Mouse (Mus musculus): Measurements from ENCODE around the gene Pik3ca. TPM values are rescaled to one million over a fixed set of nuclear protein-coding genes. Genes with fewer than 3 reads are reported as not detected.

Gene Pik3ca
- polyA plus RNA-seq, 2 experiments from 2014 or later = 16.0 to 19.0 TPM

DNA sequence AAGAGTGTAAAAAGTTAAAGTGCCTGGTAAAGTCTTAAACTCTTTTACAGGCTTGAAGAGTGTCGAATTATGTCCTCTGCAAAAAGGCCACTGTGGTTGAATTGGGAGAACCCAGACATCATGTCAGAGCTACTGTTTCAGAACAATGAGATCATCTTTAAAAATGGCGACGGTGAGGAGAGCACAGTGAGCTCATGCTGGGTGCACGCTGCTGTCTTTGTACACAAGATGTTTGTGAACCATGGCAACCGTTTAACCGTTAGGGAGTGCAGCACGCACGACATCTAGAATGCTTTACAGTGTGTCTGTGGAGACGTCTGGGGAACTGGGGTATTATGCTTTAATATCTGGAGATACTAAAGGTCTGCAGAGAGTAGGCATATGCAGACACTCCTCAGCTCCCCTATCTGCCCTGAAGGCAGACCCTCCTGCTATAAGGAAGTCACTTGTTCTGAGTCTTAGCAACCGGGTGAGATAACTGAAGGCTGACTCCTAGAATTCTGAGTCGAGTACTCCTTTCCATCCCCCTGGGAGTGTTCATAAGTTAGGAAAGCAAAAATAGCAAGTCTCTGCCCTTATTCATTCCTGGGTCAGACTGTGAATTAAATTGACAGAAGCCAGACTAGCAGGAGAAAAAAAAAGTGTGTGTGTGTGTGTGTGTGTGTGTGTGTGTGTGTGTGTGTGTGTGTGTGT, 57.0 kb downstream of the Pik3ca start:
- ATAC-seq = no peak

DNA sequence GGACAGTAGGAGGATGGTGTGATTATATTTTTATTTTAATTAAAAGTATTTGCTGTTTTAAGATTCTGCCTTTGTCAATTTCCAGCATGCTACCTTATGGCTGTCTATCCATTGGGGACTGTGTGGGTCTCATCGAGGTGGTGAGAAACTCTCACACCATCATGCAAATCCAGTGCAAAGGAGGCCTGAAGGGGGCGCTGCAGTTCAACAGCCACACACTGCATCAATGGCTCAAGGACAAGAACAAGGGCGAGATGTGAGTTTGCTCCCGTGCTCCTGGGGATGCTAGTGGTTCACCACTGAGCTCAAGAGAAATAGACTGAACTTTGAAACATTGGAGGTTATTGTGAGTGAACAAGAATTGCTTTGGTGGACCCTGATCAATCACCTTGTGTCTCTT, 62.3 kb downstream of the Pik3ca start:
- no peak for ATAC-seq

DNA sequence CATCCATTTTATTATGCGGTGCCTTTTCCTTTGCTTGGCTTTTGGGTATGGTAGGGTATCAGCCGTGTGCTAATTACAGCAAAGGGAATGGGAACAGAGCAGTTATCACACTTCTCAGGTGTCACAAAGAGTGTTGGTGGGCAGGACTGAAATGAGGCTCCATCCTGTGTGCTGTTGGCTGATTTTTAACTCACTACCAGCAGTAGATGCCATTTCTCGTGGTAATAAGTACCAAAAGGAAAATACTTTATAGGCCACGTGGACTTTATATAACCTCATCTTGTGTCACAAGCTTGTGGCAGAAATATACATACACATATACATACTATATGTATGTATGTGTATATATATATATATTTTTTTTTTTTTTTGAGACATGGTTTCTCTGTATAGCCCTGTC, 69.8 kb downstream of the Pik3ca start:
- no peak for ATAC-seq

DNA sequence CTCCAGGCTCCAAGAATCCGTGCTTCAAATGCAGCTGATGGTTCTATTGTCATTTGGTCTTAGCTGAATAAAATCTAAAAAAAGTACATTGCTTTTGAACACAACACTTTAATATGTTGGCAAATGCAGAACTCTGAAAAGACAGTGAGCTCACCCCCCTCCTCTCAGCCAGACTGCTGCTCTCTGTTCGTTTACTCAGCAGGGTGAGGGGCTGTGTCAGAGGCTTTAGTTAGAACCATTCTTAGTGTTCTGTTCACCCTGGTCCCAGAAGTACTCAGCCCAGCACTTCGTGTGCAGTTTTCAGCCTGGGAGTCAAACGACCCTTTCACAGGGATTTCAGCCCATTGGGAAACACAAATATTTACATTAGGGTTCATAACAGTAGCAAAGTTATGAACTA, 70.9 kb downstream of the Pik3ca start:
- ATAC-seq = no peak

DNA sequence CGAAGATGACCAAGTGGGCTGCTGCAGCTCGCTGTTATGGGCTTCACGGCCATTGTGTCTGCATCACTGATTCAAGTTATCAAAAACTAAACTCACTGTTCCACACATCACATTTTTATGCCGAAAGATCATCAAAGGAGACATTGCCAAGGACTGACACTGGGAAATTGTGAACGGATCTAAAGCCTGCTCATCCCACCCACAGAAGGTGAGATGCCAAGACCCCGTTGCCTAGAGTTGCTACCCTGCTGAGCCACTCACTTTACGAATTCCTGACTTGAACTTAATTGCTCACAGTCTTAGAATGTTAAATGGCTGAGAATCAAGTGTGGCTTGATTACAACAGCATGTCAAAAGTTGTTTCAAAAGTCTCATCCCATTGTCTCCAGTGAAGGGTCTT, 73.0 kb downstream of the Pik3ca start:
- ATAC-seq = no peak

DNA sequence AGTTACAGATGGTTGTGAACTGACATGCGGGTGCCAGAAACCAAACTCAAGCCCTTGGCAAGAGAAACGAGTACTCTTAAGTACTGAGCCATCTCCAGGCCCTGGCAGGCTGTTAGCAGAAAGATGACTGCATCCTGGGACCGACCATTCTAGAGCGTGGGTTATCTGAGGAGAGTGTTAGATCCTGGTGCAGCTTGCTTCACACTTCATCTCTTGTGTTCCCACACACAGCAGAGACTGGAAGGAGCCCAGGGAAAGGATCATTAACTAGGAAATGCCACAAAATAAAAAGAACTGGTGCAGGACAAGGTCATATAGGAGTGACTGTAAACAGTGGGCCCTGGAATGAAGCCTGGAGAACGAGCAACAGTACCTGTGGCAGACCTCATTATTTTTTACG, 73.6 kb downstream of the Pik3ca start:
- ATAC-seq = no peak

DNA sequence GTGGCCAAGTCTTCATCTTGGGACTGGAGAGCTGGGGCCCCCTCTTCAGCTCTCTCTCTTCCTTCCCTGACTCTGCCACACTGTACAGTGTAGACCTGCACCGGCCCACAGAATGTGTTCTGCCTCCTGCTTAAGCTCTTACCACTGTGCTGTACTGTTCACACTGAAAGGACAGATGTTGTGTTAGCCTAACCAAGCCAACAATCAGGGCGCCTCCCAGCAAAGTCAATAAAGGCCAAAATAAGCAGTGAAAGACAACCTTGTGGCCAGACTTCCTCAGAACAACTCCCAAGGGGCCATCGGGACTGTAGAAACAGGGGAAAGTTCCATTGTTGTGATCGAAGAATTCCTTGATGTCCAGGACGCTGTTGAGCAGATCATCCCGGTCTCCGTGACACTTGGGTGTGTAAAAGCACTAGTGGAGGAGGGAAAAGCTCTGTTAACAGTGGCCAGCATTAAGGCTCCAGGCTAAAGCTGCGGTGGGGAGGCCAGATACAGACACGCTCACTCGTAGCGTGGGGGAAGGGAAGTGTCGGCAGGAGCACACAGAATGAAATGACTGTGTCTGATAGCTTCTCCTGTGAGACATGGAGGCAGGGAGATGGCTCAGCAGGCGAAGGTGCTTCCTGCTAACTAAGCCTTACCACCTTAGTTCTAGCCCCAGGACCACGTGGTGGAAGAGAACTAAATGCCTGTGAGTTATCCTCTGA, 74.9 kb downstream of the Pik3ca start:
- ATAC-seq = no peak

DNA sequence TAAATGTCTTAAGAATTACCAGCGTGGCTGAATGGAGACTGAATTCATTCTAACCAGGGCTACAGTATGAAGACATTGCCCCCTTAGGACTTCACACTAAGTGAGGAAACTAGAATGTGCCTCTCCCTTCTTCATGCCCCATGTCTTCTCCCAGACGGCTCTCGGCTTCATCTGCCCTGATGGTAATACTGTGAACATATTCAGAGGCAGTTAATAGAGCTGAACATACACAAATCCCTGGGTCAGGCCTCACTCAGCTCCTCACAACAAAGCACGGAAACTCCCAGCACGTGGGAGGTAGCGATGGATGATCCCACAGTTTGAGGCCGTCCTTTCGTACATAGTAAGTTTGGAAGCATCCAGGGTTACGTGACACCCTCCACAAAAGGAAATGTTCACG, 75.7 kb downstream of the Pik3ca start:
- ATAC-seq = no peak

DNA sequence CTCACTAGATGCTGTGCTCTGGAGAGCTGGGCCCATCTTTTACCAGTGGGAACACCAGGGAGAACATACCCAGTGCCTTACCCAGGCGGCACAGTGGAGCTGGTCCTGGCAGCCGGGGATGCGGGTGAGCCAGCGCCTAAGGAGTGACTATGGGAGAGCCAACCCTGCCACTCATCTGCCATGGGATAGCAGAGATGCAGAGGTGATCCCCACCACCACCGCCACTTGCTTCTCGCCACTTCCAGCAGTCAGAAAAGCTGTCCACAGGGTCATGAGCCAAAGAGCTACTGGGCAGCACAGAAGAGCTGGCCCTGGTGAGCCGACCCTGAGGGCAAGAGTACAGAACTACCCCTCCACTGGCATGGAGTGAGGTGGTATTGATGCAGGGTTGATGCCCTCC, 82.5 kb downstream of the Pik3ca start:
- no peak for ATAC-seq

DNA sequence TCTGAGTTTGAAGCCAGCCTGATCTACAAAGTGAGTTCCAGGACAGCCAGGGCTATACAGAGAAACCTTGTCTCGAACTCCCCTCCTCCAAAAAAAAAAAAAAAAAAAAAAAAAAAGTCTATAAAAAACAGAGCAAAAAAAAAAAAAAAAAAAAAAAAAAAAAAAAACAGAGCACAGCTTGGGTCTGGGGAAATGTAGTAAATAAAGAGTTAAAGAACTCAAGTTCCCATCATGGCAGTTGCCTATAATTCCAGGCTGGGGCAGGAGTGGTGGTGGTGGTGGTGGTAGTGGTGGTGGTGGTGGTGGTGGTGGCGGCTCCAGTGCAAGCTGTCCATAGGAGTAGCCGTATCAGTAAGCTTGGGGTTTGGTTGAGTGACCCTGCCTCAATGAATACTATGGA, 85.6 kb downstream of the Pik3ca start:
- ATAC-seq = no peak

DNA sequence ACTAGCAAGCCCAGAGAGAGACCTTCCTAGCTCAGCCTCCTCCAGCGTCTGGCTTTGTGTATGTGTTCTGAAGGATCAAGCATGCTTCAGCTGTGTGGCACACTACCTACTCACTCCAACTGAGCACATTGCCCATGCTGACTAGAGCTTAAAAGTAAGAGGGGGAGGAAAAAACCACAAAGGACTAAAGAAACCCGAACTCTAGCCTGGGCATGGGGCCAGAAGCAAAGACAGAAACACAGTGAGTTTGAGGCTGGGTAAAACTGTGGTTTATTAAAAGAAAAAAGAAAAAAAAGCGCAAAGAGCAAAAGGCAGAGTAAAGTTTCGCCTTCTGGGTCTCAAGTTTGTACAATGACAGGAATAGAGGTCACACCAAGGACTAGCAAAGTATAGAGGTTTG, 89.1 kb downstream of the Pik3ca start:
- no peak for ATAC-seq

DNA sequence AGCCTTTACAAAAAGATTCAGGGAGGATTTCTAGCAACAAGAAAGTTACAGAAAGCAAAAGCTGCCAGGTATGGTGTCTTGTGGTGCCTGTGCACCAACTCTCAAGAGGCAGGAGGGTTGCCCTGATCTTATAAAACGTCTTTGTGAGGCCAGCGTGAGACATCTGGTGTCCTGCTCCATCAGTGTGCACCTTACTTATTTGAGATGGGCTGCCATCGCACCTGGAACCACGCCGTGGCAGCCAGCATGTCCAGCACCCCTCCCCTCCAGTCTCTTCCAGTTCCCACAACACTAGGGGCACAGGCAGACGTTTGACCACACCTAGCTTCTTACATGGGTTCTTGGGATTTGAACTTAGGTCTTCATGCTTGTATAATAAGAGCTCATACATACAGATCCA, 90.7 kb downstream of the Pik3ca start:
- no peak for ATAC-seq

DNA sequence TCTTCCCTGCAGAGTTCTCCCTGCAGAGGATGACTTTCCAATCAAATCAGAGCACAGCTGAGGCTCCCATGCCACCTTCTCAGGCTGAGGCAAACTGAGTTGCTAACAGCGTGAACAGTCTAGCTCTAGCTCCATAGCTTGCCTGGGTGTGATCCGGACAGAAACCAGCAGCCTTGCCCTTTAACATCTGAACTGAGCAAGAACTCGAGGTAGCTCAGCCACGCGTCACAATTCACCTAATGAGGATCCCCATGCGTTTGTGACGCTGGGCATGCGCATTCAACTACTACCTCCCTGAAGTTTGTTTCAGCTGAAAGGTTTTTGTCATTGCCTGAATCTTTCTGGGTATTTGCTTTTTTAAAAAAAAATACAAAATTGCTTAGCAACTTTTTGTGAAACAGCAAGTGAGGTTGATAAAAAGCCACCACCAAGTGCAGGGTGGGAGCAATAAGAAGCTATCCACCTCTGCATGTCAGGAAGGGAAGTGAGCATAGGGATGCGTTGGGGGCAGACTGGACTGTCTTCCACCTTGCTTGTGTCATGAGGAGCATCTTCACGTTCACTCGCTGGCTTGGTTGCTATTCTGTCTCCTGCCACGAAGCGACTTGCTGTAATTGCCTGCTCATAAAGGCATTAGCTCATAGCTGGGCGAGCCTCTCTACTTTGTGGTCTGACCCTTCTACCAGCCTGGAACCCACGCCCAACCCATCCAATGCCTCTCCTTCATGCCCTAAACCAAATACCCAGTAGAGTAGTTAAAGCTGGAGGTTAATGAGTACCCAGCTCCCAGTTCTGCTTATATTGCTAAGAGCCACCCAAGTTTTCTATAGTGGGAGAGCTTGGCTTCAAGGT, 92.8 kb downstream of the Pik3ca start:
- ATAC-seq = no peak

DNA sequence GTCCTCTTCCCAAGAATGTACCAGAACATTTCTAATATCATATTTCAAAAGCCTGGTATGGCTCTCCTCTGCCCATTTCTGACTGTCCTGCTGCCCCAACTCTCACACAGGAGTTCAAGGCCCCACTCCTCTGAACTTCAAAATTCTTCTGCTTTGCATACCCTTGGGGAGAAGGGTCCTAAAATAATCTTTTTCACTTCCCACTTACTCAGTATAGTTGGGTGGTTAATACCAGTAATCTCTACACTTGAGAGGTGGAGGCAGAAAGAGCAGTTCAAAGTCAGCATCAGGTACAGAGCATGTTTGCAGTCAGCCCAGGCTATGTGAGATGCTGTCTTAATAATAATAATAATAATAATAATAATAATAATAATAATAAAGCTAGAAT, 93.5 kb downstream of the Pik3ca start:
- ATAC-seq = no peak

DNA sequence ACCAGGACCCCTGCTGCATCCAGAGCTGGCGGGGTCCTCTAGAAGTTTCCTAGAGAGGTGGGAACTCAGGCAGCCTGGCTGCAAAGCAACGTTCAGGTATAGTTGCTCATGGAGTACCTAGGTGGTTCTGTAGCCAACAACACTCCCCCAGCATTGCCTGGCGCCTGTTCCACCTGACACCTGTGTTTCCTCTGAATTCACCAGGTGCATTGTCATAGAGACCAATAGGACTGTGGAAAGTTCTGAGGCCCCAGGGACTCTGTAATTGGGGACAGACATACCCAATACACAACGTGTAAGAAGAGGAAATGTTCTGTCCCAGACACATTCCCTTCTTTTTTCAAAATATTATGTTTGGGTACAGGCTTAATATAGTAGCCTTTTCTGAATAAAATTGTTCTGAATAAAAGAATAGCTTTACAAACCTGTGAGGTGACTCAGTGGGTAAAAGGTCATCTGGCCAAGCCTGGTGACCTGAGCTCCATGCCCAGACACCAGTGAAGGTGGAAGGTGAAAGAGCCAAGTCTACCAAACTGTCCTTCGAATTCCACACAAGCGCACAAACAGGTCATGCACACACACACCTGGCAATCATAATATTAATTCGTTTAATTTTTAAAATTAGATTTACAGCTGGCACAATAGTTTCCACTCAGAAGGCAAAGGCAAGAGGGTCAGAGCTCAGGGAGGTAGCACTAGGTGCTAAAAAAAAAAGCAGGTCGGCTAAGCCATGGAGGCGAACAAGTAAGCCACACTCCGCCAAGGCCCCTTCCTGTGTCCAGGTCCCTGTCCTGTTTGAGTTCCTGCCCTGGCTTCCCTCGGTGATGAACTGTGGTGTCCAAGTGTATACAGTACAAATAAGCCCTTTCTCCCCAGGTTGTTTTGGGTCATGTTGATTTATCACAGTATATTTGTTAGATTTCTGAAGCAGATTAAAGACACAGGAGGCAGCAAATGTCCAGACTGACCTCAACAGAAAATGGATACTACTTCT, 94.9 kb downstream of the Pik3ca start, which contains the start of gene Kcnmb3:
TSS of gene Kcnmb3 (minus strand) at position 135 of the 994 bp plus-strand sequence.
- ATAC-seq = no peak

DNA sequence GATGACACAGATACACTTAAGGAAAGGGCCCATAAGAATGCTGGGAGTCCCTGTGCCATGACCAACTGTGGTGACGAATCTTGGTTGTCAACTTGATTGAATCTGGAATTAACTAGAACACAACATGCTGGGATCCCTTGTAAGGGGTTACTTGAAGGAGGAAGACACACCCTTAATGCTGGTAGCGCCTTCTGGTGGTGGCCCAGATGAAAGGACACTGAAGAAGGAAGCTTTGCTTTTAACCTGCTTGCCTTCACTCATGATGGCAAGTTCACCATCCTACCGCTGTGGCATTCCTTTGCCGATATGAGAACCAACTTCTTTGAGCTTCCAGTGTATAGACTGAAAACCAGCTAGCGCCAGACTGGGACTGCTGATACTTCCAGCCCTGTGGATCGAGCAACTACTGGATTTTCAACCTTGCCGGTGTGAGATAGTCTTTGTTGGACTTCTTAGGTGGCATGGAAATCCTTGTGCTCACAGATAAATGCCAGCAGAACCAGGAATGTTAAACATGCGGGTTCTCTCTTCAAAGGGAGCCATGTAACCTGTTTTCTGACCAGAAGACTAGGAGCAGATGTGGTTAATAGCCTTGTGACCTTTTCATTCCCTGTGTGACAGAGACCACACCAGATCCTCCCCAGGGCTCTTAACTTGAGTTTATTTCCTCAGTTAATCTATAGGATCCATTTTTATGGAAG, 97.1 kb downstream of the Pik3ca start:
- ATAC-seq = no peak

DNA sequence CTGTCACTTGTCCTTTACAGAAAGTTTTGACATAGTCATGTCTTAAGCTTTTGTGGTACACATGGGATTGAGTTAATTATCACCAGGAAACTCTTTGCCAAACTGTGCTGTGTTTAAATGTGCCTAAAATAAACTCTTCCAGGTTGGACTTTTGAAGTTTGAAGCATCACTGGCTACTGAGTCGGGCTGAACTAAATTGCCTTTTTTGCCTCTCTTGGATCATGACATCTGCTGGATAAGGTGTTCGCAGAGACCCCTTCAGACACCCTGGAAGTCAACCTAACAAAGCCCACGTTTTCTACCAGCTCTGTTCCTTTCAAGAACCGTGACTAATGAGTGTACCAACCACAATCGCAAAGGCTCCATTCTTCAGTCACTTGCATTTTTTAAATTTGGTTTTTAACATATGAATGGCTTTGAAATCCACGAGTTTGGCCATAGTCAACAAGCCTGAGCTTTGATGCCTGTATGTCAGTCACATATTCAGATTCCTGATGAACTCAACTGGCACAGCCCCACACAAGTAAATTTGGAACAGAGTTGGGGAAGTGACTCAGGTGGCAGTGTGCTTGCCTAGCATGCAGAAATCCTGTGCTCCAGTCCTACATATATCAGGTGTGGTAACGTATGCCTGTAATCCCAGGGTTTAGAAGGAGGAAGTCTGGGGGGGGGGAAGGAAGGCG, 97.8 kb downstream of the Pik3ca start:
- no peak for ATAC-seq

DNA sequence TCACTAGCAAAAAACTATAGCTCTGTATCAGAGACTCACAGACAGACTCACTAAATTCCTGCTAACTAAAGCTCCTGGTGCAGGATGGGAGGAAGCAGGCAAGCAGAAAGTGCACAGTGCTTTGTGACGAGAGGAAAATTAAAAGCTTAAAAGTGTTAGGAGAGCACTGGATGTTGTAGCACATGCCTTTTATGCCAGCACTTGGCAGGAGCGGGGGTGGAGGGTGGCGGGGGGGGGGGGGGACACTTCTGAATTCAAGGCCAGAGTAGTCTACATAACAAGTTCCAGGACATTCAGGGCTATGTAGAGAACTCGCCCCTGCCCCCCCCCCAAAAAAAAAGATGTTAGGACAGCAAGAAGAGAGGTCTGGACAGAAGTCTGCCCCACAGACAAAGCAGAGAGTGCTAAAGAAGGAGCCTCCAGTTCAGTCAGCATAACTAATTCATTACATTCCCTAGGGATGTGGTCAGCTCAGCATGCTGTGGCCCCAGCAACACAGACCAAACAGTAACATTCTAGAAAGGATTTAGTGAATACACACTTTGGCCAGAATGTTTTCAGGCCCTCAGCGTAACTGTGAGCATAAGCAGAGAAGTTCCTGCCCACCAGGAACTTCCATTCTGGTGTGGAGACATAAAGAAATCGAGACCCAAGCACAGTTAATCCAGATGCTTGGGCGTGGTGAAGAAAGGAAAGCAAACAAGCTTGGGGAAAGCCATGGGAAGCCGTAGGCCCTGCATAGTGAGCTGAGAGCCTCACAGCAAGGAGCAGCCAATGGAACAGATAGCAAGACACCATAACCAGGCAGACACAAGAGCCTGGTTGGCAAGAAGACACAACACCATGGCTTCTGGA, 98.6 kb downstream of the Pik3ca start:
- no peak for ATAC-seq

DNA sequence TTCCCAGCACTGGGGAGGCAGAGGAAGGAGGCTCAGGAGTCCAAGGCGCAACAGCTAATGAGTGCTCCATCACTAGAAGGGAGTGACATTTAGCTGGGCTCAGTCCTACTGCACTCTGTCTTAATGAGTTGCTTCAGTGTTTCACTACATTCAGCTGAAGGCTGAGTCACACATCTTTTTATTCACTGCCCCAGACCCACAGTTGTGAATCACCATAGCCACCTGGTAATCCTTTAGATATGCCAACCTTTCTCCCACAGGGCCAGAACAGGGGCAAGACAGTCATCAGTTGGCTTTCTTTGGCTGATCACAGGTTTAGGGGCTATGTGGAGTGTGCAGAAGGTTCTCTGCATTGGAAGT, 99.2 kb downstream of the Pik3ca start:
- ATAC-seq = no peak

DNA sequence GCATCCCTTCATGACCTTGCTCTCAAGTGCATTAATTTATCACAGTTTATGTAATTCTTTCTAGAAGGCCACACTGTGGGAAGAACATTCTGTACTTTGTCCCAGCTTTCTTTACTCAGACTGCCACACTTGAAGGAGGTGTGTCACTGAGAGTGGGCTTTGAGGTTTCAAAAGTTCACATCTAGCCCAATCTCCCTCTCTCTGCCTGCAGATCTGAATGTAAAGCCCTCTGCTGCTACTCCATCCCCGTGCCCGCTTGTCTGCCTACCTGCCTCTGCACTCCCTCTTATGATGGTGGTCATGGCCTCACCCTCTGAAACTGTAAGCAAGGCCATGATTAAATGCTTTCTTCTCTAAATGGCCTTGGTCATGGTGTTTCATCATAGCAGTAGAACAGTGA, 102.9 kb downstream of the Pik3ca start:
- ATAC-seq = no peak

Data from activated CD4-positive, CD25-positive, alpha-beta regulatory T cell, adult 4 months (primary cell).